Mouse (Mus musculus): Measurements from ENCODE around the gene Padi1. TPM values are rescaled to one million over a fixed set of nuclear protein-coding genes. Genes with fewer than 3 reads are reported as not detected.

Padi1 gene
- polyA plus RNA-seq, 1 experiment = 0.06 TPM

GRCm38 (mm10) chr4:140788264-140788663 is 57.3 kb downstream of the Padi1 start:
- Histone ChIP-seq H3ac (ENCODE audit: control insufficient read depth, insufficient read length) (no peak overlapping the region), H3K79me2 (ENCODE audit: control insufficient read depth, insufficient read depth) (no peaks in the 10 kb centered on the region), H3K27me3 (ENCODE audit: control insufficient read depth, insufficient read depth, insufficient read length) (peaks cover 6% of the 10 kb centered on the region), H3K36me3 (ENCODE audit: control insufficient read depth, insufficient read depth) (no peaks in the 10 kb centered on the region), H3K4me2 (ENCODE audit: low read depth) (no peak overlapping the region), H3K4me3 (no peak overlapping the region)
- TF ChIP-seq E2F4 (IDR thresholded peaks at IDR 0.05; ENCODE audit: insufficient read depth) (no peak), MYOG (IDR thresholded peaks at IDR 0.05; ENCODE audit: control insufficient read depth in 1 of 3, insufficient read depth in 1 of 3, insufficient read length in 2 of 3, low read depth in 2 of 3) (no peak), USF1 (IDR thresholded peaks at IDR 0.05; ENCODE audit: low read depth) (no peak), TCF3 (IDR thresholded peaks at IDR 0.05; ENCODE audit: insufficient read length, low read depth) (no peak), SRF (IDR thresholded peaks at IDR 0.05; ENCODE audit: control insufficient read depth, insufficient read length, low read depth) (no peak), MYOD1 (IDR thresholded peaks at IDR 0.05; ENCODE audit: control insufficient read depth in 1 of 3, insufficient read length in 2 of 3, low read depth in 2 of 3) (no peak), REST (IDR thresholded peaks at IDR 0.05; ENCODE audit: insufficient read depth, insufficient read length) (no peak), TCF12 (IDR thresholded peaks at IDR 0.05; ENCODE audit: insufficient read depth, poor library complexity, severe bottlenecking) (no peak), POLR2A (IDR thresholded peaks at IDR 0.05; ENCODE audit: insufficient read length, low read depth) (no peak), CEBPB (IDR thresholded peaks at IDR 0.05; ENCODE audit: insufficient read depth, poor library complexity, severe bottlenecking) (no peak), POLR2AphosphoS2 (IDR thresholded peaks at IDR 0.05; ENCODE audit: insufficient read length, low read depth) (no peak), MAX (IDR thresholded peaks at IDR 0.05; ENCODE audit: low read depth) (no peak)

GRCm38 (mm10) chr4:140787414-140787813 is 58.2 kb downstream of the Padi1 start:
- H3ac ChIP-seq (ENCODE audit: control insufficient read depth, insufficient read length) = no peak overlapping the region
- no peaks in the 10 kb centered on the region for H3K79me2 ChIP-seq (ENCODE audit: control insufficient read depth, insufficient read depth)
- no peaks in the 10 kb centered on the region for H3K36me3 ChIP-seq (ENCODE audit: control insufficient read depth, insufficient read depth)
- H3K4me2 ChIP-seq (ENCODE audit: low read depth) = no peak overlapping the region
- H3K27me3 ChIP-seq (ENCODE audit: control insufficient read depth, insufficient read depth, insufficient read length) = peaks cover 4% of the 10 kb centered on the region
- peak; percentile 59 to 87 (median 65) for TF ChIP-seq MYOD1 (IDR thresholded peaks at IDR 0.05; ENCODE audit: control insufficient read depth in 1 of 3, insufficient read length in 2 of 3, low read depth in 2 of 3)
- no peak for TF ChIP-seq TCF12 (IDR thresholded peaks at IDR 0.05; ENCODE audit: insufficient read depth, poor library complexity, severe bottlenecking)
- TF ChIP-seq SRF (IDR thresholded peaks at IDR 0.05; ENCODE audit: control insufficient read depth, insufficient read length, low read depth) = no peak
- TF ChIP-seq MYOG (IDR thresholded peaks at IDR 0.05; ENCODE audit: control insufficient read depth in 1 of 3, insufficient read depth in 1 of 3, insufficient read length in 2 of 3, low read depth in 2 of 3) = peak; percentile 18 to 85 (median 21)
- 0 out of 2 replicates have a peak, but pooled peaks have one; percentile 4 for TF ChIP-seq CEBPB (IDR thresholded peaks at IDR 0.05; ENCODE audit: insufficient read depth, poor library complexity, severe bottlenecking)
- TF ChIP-seq REST (IDR thresholded peaks at IDR 0.05; ENCODE audit: insufficient read depth, insufficient read length) = no peak
- peak; percentile 55 for TF ChIP-seq TCF3 (IDR thresholded peaks at IDR 0.05; ENCODE audit: insufficient read length, low read depth)
- no peak for TF ChIP-seq E2F4 (IDR thresholded peaks at IDR 0.05; ENCODE audit: insufficient read depth)
- TF ChIP-seq USF1 (IDR thresholded peaks at IDR 0.05; ENCODE audit: low read depth) = no peak
- TF ChIP-seq POLR2AphosphoS2 (IDR thresholded peaks at IDR 0.05; ENCODE audit: insufficient read length, low read depth) = no peak
- TF ChIP-seq POLR2A (IDR thresholded peaks at IDR 0.05; ENCODE audit: insufficient read length, low read depth) = no peak
- no peak overlapping the region for H3K4me3 ChIP-seq

- TF ChIP-seq POLR2A (IDR thresholded peaks at IDR 0.05; ENCODE audit: insufficient read length, low read depth) (no peak), MYOG (IDR thresholded peaks at IDR 0.05; ENCODE audit: control insufficient read depth in 1 of 3, insufficient read depth in 1 of 3, insufficient read length in 2 of 3, low read depth in 2 of 3) (no peak), MYOD1 (IDR thresholded peaks at IDR 0.05; ENCODE audit: control insufficient read depth in 1 of 3, insufficient read length in 2 of 3, low read depth in 2 of 3) (no peak), SRF (IDR thresholded peaks at IDR 0.05; ENCODE audit: control insufficient read depth, insufficient read length, low read depth) (no peak), MAX (IDR thresholded peaks at IDR 0.05; ENCODE audit: low read depth) (no peak), USF1 (IDR thresholded peaks at IDR 0.05; ENCODE audit: low read depth) (no peak), REST (IDR thresholded peaks at IDR 0.05; ENCODE audit: insufficient read depth, insufficient read length) (no peak), TCF3 (IDR thresholded peaks at IDR 0.05; ENCODE audit: insufficient read length, low read depth) (no peak), TCF12 (IDR thresholded peaks at IDR 0.05; ENCODE audit: insufficient read depth, poor library complexity, severe bottlenecking) (no peak), POLR2AphosphoS2 (IDR thresholded peaks at IDR 0.05; ENCODE audit: insufficient read length, low read depth) (no peak), CEBPB (IDR thresholded peaks at IDR 0.05; ENCODE audit: insufficient read depth, poor library complexity, severe bottlenecking) (no peak), E2F4 (IDR thresholded peaks at IDR 0.05; ENCODE audit: insufficient read depth) (no peak)
- Histone ChIP-seq H3K4me3 (no peak overlapping the region), H3K36me3 (ENCODE audit: control insufficient read depth, insufficient read depth) (no peaks in the 10 kb centered on the region), H3K79me2 (ENCODE audit: control insufficient read depth, insufficient read depth) (no peaks in the 10 kb centered on the region), H3K4me2 (ENCODE audit: low read depth) (no peak overlapping the region), H3K27me3 (ENCODE audit: control insufficient read depth, insufficient read depth, insufficient read length) (no peaks in the 10 kb centered on the region), H3ac (ENCODE audit: control insufficient read depth, insufficient read length) (no peak overlapping the region)
These were observed 60.4 kb downstream of the Padi1 start for GRCm38 (mm10) chr4:140785217-140785616.

DNA sequence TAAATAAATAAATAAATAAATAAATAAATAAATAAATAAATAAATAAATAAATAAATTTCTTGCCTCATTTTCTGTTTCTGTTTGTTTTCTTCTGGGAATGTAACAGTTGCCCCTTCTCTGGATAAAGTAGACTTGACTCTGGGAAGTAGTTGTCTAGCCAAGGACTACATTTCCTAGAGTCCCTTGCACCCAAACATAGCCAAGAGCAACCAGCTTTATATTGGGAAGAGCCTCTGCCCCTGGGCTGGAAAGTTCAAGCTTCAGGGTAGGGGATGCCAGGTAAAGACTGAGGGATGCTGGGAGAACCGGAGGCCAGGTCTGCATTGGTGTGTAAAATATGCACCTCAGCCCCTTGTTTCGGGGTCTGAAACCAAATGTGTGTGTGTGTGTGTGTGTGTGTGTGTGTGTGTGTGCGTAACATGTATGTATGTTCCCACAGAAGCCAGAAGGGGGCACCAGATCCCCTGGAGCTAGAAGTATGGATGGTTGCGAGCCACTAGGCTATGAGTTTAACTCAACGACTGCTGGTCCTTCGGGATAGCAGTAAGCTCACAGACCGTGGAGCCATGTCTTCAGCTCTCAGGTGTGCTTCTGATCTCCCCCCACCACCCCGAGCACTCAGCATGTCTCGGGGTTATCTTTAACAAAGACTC is 61.2 kb downstream of the Padi1 start:
- Histone ChIP-seq H3K36me3 (ENCODE audit: control insufficient read depth, insufficient read depth) (no peaks in the 10 kb centered on the region), H3ac (ENCODE audit: control insufficient read depth, insufficient read length) (no peak overlapping the region), H3K4me2 (ENCODE audit: low read depth) (no peak overlapping the region), H3K4me3 (no peak overlapping the region), H3K27me3 (ENCODE audit: control insufficient read depth, insufficient read depth, insufficient read length) (no peaks in the 10 kb centered on the region), H3K79me2 (ENCODE audit: control insufficient read depth, insufficient read depth) (no peaks in the 10 kb centered on the region)
- no peak for TF ChIP-seq TCF3 (IDR thresholded peaks at IDR 0.05; ENCODE audit: insufficient read length, low read depth)
- no peak for TF ChIP-seq TCF12 (IDR thresholded peaks at IDR 0.05; ENCODE audit: insufficient read depth, poor library complexity, severe bottlenecking)
